Mouse (Mus musculus) midbrain, embryonic 14.5 days (tissue): ENCODE measurements around the gene Btbd6. TPM values are rescaled to one million over a fixed set of nuclear protein-coding genes. Genes with fewer than 3 reads are reported as not detected.
A peak's percentile ranks its signal among the peaks of the same experiment; 100 is the strongest.

ENCODE experiments used
- ATAC-seq: fragments of 200-750 bp; cut with Nextera tagmentation; 2 replicates; pipeline ENCODE4 v1.8.0; 2017; ENCODE audit warnings: moderate number of reproducible peaks, moderate library complexity; ENCODE audit not compliant: low FRiP score, low TSS enrichment
- DNase-seq: peaks from one replicate; pipeline ENCODE4 v3.0.0-alpha.2; 2015
- H3K27ac ChIP-seq: fragments of 300-500 bp; sonication (generic); replicated peaks from 2 replicates; pipeline ENCODE4 v1.5.1; 2014; ENCODE audit warnings: mild to moderate bottlenecking, low read depth, low read length, moderate library complexity
- H3K27me3 ChIP-seq: fragments of 300-500 bp; sonication (generic); 2 replicates; pipeline ENCODE4 v1.6.1; 2014; ENCODE audit warnings: low read length, control low read depth, mixed read lengths; ENCODE audit not compliant: control insufficient read depth, insufficient read depth
- H3K36me3 ChIP-seq: fragments of 300-500 bp; sonication (generic); 2 replicates; pipeline ENCODE4 v1.6.1; 2014; ENCODE audit warnings: low read length, control low read depth; ENCODE audit not compliant: control insufficient read depth, insufficient read depth
- H3K4me1 ChIP-seq: fragments of 300-500 bp; sonication (generic); 2 replicates; pipeline ENCODE4 v1.6.1; 2014; ENCODE audit warnings: mild to moderate bottlenecking, antibody characterized with exemption, low read length, control low read depth; ENCODE audit not compliant: control insufficient read depth, insufficient read depth
- H3K4me2 ChIP-seq: fragments of 300-500 bp; sonication (generic); 2 replicates; pipeline ENCODE4 v1.6.1; 2014; ENCODE audit warnings: mild to moderate bottlenecking, low read length, moderate library complexity
- H3K4me3 ChIP-seq: fragments of 300-500 bp; sonication (generic); replicated peaks from 2 replicates; pipeline ENCODE4 v1.5.1; 2014; ENCODE audit warnings: low read depth, low read length
- H3K9ac ChIP-seq: fragments of 300-500 bp; sonication (generic); replicated peaks from 2 replicates; pipeline ENCODE4 v1.6.1; 2014; ENCODE audit warnings: mild to moderate bottlenecking, low read length, moderate library complexity
- H3K9me3 ChIP-seq: fragments of 300-500 bp; sonication (generic); 2 replicates; pipeline ENCODE4 v1.6.1; 2016; ENCODE audit warnings: low read length, control low read depth, mixed read lengths; ENCODE audit not compliant: control insufficient read depth
- WGBS: fragments of 180-500 bp; shearing (Covaris S2); extraction: QIAGEN DNeasy Blood & Tissue Kit; methylation state at CpG from one replicate; pipeline ENCODE4 v1.1.7; 2014; 5-methylcytosine and 5-hydroxymethylcytosine counted together
- polyA plus RNA-seq: library from polyadenylated mRNA; unstranded; fragments of >200 nt; fragmentation: Nextera tagmentation; extraction: Ambion mirVana; gene quantifications from 2 replicates; pipeline ENCODE4 v1.2.1, GENCODE M21; 2014

Gene Btbd6
- polyA plus RNA-seq, 1 experiment from 2014 or later, result 49.8 TPM

- H3K4me1 ChIP-seq, result peaks cover 17% of the 10 kb centered on the region
- H3K27ac ChIP-seq, result peak overlapping the region; percentile 94
- DNase-seq, result no peak
- H3K4me3 ChIP-seq, result peak overlapping the region; percentile 61; the same call in 1 of the 2 replicates
- ATAC-seq, result no peak
- no peaks in the 10 kb centered on the region for H3K27me3 ChIP-seq
- H3K36me3 ChIP-seq, result no peaks in the 10 kb centered on the region
- peak overlapping the region; percentile 88 for H3K9ac ChIP-seq
- H3K9me3 ChIP-seq, result no peaks in the 10 kb centered on the region
- H3K4me2 ChIP-seq, result peak overlapping the region; percentile 92
- WGBS, result 20% methylated on average over 7 of the region's 7 CpGs
Measured at GRCm38 (mm10) chr12:112951150-112951842, 25.0 kb upstream of the Btbd6 start.

- peaks cover 6% of the 10 kb centered on the region; the same call in 1 of the 2 replicates for H3K36me3 ChIP-seq
- no peak overlapping the region for H3K9ac ChIP-seq
- no peaks in the 10 kb centered on the region for H3K27me3 ChIP-seq
- H3K4me1 ChIP-seq, result peaks cover 17% of the 10 kb centered on the region
- 81% methylated on average over 8 of the region's 8 CpGs for WGBS
- DNase-seq (no peak), ATAC-seq (no peak)
- no peak overlapping the region for H3K4me3 ChIP-seq
- no peak overlapping the region for H3K27ac ChIP-seq
- no peak overlapping the region for H3K4me2 ChIP-seq
- H3K9me3 ChIP-seq, result no peaks in the 10 kb centered on the region
Measured at GRCm38 (mm10) chr12:112952433-112952832, 23.8 kb upstream of the Btbd6 start.

- Histone ChIP-seq H3K36me3 (peaks cover 10% of the 10 kb centered on the region; the same call in 1 of the 2 replicates), H3K4me2 (no peak overlapping the region), H3K27me3 (no peaks in the 10 kb centered on the region), H3K9me3 (no peaks in the 10 kb centered on the region), H3K4me3 (no peak overlapping the region), H3K9ac (no peak overlapping the region), H3K27ac (no peak overlapping the region), H3K4me1 (peaks cover 17% of the 10 kb centered on the region)
- no peak for ATAC-seq
- WGBS, result 85% methylated on average over 3 of the region's 3 CpGs
- no peak for DNase-seq
Measured at GRCm38 (mm10) chr12:112952926-112953565, 23.2 kb upstream of the Btbd6 start.

GRCm38 (mm10) chr12:112955800-112956199 is 20.5 kb upstream of the Btbd6 start:
- H3K9me3 ChIP-seq, result no peaks in the 10 kb centered on the region
- ATAC-seq (peak; percentile 46; the same call in 1 of the 2 replicates), DNase-seq (peak; percentile 80)
- H3K9ac ChIP-seq, result no peak overlapping the region
- peaks cover 4% of the 10 kb centered on the region for H3K4me1 ChIP-seq
- peaks cover 28% of the 10 kb centered on the region for H3K36me3 ChIP-seq
- H3K4me3 ChIP-seq, result no peak overlapping the region
- H3K27ac ChIP-seq, result no peak overlapping the region
- H3K4me2 ChIP-seq, result no peak overlapping the region
- WGBS, result 36% methylated on average over 4 of the region's 4 CpGs
- H3K27me3 ChIP-seq, result no peaks in the 10 kb centered on the region

DNA sequence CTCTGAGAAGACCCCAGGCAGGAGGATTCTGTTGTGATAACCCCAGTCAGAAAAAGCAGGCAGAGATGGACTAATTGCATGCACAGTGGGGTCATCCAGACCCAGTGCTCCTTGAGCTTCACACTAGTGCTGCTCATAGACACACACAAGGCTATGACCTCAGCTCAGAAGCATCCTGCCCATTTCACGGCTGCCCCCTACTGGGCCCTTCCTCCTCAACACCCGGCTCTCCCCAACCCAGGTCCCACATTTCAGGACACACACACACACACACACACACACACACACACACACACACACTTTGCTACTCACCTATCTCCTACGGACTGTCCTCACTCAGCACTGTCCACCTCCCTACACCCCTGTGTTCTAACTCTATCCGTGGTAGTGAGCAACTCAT is 18.0 kb upstream of the Btbd6 start:
- Histone ChIP-seq H3K4me2 (no peak overlapping the region), H3K27ac (no peak overlapping the region), H3K27me3 (no peaks in the 10 kb centered on the region), H3K4me3 (no peak overlapping the region), H3K9ac (no peak overlapping the region), H3K4me1 (no peaks in the 10 kb centered on the region), H3K36me3 (peaks cover 53% of the 10 kb centered on the region), H3K9me3 (no peaks in the 10 kb centered on the region)
- WGBS, result 50% methylated on average over 4 of the region's 4 CpGs
- ATAC-seq, result no peak
- DNase-seq, result peak; percentile 45

DNA sequence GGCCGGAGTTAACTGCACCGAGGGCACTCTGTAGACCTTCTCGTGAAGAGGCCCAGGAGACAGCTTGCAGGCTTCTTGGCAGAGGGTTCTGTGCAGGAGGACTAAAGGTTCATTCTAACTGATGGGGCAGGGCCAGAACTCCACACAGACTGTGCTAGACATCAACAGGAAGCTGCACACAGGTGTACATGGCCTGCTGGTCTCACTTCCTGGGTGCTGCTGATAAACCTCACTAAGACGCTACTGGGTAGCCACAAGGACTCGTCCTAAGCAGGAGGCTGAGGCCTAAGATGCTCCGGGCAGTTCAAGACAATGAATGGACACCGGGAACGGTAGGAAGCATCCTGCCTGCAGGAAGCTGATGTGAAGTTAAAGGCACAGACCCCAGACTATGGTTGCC is 16.9 kb upstream of the Btbd6 start:
- 92% methylated on average over 8 of the region's 8 CpGs for WGBS

DNA sequence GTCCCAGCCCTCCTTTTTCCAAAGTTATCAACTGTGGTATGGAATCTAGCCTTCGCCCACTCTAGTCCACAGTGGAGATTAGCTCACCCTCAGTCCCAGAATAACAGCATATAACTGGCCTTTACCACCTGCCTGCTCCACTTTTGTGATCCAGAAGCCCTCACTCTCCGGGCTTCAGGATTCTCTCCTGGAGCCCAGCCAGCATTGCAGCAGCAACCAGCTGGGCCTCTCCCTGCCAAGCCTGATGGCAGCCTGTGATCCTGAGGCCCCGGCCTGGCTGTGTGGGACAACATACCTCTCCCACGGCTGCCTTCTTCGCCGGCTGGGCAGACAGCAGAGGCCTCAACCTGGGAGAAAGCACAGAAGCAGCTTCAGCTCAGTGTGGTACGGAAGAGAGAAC is 14.9 kb upstream of the Btbd6 start:
- H3K4me3 ChIP-seq, result no peak overlapping the region
- no peak overlapping the region for H3K27ac ChIP-seq
- H3K4me1 ChIP-seq, result no peaks in the 10 kb centered on the region
- 68% methylated on average over 7 of the region's 7 CpGs for WGBS
- H3K9me3 ChIP-seq, result no peaks in the 10 kb centered on the region
- ATAC-seq (no peak), DNase-seq (no peak)
- H3K4me2 ChIP-seq, result no peak overlapping the region
- H3K27me3 ChIP-seq, result no peaks in the 10 kb centered on the region
- peaks cover 85% of the 10 kb centered on the region for H3K36me3 ChIP-seq
- H3K9ac ChIP-seq, result no peak overlapping the region

More for the DNA sequence above, 16.9 kb upstream of the Btbd6 start:
- no peaks in the 10 kb centered on the region for H3K9me3 ChIP-seq
- no peak overlapping the region for H3K4me3 ChIP-seq
- no peaks in the 10 kb centered on the region for H3K27me3 ChIP-seq
- H3K4me1 ChIP-seq, result no peaks in the 10 kb centered on the region
- H3K9ac ChIP-seq, result no peak overlapping the region
- H3K36me3 ChIP-seq, result peaks cover 65% of the 10 kb centered on the region
- DNase-seq (no peak), ATAC-seq (no peak)
- H3K4me2 ChIP-seq, result no peak overlapping the region
- no peak overlapping the region for H3K27ac ChIP-seq

GRCm38 (mm10) chr12:112961872-112962271 is 14.4 kb upstream of the Btbd6 start:
- Histone ChIP-seq H3K9me3 (no peaks in the 10 kb centered on the region), H3K27me3 (no peaks in the 10 kb centered on the region), H3K4me3 (no peak overlapping the region), H3K27ac (no peak overlapping the region), H3K4me2 (no peak overlapping the region), H3K4me1 (no peaks in the 10 kb centered on the region), H3K36me3 (peaks cover 89% of the 10 kb centered on the region), H3K9ac (no peak overlapping the region)
- ATAC-seq, result no peak
- WGBS, result 73% methylated on average over 5 of the region's 5 CpGs
- DNase-seq, result no peak

- WGBS, result 91% methylated on average over 13 of the region's 13 CpGs
- DNase-seq (no peak), ATAC-seq (no peak)
- no peaks in the 10 kb centered on the region for H3K27me3 ChIP-seq
- no peaks in the 10 kb centered on the region for H3K9me3 ChIP-seq
- H3K36me3 ChIP-seq, result peaks cover 100% of the 10 kb centered on the region
- H3K4me1 ChIP-seq, result no peaks in the 10 kb centered on the region
- no peak overlapping the region for H3K9ac ChIP-seq
- no peak overlapping the region for H3K4me2 ChIP-seq
- H3K27ac ChIP-seq, result no peak overlapping the region
- no peak overlapping the region for H3K4me3 ChIP-seq
Measured at GRCm38 (mm10) chr12:112965783-112966182, 10.5 kb upstream of the Btbd6 start.
